Mouse (Mus musculus) heart, postnatal 10 days (tissue): ENCODE results near the gene Rbm8a. TPM values are rescaled to one million over a fixed set of nuclear protein-coding genes. Genes with fewer than 3 reads are reported as not detected.
"Not testable (repeated sequence)": the region's sequence is repeated elsewhere in the genome, so short reads cannot be mapped to it uniquely, and the experiment has no call there.

Experiments
- DNase-seq, 2 experiments: peaks; one replicate each; pipeline ENCODE4 v3.0.0; 2021
- intact Hi-C: fragments of 180-260 bp; cut with DNase I; formaldehyde crosslinking; loops from one replicate; pipeline ENCODE4 v1.15.1; 2025
- total RNA-seq, 2 experiments: library from RNA; stranded (reverse); gene quantifications; 2 replicates each; pipeline ENCODE4 v1.2.3; 2021

The Rbm8a gene
- total RNA-seq, 2 experiments from 2014 or later: 47.9 to 55.9 TPM

DNA sequence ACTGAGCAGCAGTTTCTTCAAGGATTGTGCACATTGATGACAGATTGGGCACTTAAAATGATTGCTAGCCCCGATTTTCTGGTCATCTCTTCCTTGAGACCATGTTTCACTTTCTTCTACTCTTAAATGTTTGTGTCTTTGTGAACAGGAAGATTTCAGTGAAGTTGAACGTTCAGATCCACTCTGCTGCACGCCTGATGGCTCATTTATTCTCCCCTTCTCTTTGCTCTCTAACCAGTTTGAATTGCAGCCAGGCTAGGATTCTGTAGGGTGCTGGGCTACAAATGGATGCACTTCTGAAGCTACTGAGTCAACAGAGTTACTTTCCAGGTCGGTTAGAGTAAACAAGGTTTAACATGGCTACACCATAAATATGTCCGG lies 27.0 kb upstream of the Rbm8a start:
- no peak for DNase-seq
- intact Hi-C loops: loop anchor here (2.0 kb wide), 1 partner anchor 32 kb away; the partner anchor contains the start of genes Gm42957 and Pex11b

DNA sequence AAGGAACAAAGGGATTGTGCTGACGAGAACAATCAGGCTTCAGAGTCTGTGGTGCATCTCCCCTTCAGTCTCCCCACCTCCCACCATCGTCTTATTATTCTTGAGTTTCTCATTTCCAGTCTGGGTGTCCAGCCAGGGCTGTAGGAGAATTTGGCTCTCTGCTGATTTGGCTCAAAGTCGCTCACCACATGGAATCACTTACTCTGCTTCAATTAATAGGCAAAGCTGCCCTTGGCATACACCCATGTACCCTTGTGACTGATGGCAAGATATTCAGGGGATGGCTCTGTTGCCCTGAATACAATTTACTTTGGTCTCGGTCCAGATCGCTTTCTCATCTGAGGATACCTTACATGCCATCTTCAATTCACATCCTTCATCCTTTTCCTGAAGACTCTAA lies 26.4 kb upstream of the Rbm8a start:
- intact Hi-C loops: loop anchor here (2.0 kb wide), 1 partner anchor 31 kb away; the partner anchor contains the start of genes Gm42957 and Pex11b
- peak; percentile 46 to 53 for DNase-seq

DNA sequence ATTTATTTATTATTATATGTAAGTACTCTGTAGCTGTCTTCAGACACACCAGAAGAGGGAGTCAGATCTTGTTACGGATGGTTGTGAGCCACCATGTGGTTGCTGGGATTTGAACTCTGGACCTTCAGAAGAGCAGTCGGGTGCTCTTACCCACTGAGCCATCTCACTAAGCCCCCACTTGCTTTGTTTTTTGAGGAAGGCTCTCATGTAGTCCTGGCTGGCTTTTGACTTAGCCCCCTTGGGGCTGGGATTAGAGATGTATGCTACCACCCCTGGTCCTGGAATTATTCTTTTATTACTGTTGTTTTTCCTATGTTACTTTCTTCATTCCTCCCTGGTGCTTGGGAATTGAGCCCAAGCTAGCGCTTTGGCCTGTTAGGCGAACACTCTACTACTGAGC lies 23.7 kb upstream of the Rbm8a start:
- intact Hi-C loops, DNase-seq: not testable (repeated sequence)

DNA sequence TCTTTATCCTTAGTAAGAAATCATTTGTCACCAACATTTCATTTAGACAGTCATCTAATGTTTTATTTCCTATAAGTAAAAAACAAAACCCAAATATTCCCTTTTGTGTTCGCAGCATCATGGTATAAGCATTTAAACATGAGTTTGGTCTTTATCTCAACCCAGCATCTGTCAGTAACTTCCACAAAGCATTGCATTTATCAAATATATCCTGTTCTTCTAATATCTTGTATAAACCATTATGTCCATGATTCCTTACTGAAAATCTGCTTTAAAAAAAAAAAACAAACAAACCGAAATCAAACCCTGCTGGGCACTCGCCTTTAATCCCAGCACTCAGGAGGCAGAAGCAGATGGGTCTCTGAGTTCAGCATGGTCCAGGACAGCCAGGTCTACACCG lies 23.1 kb upstream of the Rbm8a start:
- intact Hi-C loops: no loop called here
- DNase-seq: no peak

DNA sequence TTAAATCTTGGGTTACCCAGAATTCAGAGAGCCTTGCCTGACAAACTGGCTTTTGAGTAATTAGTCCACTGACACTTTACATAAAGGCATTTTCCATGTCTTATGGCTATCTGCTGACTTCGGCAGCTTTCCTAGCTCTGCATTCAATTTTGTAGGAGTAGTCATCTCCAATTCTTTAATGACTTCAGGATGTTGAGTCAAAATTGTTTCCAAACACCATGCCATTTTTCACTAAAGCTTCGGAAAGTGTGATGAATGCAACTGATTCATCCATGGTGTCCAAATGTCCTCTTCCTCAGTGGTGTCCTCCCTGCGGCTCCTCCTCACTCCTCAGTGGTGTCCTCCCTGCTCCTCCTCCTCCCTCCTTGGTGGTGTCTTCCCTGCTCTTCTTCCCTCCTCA lies 11.8 kb upstream of the Rbm8a start:
- DNase-seq: no peak
- intact Hi-C loops: no loop called here

DNA sequence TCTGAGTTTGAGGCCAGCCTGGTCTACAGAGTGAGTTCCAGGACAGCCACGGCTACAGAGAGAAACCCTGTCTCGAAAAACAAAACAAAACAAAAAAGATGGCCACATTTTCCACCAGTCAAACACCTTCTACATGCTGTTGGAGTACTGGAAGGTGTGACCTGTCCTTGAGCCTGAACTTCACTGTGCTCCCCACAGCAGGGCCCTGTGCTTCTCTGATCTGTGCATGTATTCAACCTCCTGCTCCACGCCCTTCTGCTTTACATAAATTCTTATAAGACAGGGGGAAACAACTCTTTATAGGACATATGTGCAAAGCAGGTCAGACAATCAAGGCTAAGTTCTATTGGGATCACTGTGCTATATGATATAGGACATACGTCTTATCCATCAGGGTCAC lies 6.5 kb upstream of the Rbm8a start:
- DNase-seq: no peak
- intact Hi-C loops: no loop called here

DNA sequence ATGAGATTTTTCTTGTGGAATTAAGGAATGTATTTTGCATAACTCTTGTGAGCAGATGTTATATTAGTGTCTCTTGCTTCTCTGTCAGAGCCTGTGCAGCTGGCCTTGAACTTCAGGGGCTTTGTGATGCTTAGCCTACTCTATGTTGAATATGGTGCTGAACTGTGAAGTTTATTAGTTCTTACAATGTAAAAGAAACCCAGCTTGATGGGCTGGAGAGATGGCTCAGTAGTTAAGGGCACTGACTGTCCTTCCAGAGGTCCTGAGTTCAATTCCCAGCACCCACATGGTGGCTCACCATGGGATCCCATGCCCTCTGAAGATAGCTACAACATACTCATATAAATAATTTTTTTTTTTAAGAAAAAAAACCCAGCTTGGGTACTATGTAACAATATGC lies 2.3 kb downstream of the Rbm8a start:
- DNase-seq: no peak
- intact Hi-C loops: no loop called here

DNA sequence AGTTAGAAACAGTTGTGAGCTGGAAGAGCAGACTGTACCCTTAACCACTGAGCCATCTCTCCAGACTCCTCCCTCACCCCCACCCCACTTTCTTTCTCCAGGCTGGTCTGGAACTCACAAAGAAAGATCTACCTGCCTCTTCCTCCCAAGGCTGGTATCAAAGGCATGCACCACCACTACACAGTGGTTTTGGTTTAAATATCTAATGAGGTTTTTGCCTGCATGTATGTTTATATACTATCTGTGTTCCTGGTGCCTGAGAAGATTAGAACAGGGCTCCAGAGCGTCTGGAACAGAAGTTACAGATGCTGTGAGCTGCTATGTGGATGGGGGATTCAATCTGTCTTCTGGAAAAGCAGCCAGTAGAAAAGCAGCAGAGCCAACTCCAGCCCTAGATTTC lies 4.3 kb downstream of the Rbm8a start:
- intact Hi-C loops: loop anchor here (2.0 kb wide), 1 partner anchor 31 kb away; no protein-coding TSS in a partner anchor
- no peak for DNase-seq

DNA sequence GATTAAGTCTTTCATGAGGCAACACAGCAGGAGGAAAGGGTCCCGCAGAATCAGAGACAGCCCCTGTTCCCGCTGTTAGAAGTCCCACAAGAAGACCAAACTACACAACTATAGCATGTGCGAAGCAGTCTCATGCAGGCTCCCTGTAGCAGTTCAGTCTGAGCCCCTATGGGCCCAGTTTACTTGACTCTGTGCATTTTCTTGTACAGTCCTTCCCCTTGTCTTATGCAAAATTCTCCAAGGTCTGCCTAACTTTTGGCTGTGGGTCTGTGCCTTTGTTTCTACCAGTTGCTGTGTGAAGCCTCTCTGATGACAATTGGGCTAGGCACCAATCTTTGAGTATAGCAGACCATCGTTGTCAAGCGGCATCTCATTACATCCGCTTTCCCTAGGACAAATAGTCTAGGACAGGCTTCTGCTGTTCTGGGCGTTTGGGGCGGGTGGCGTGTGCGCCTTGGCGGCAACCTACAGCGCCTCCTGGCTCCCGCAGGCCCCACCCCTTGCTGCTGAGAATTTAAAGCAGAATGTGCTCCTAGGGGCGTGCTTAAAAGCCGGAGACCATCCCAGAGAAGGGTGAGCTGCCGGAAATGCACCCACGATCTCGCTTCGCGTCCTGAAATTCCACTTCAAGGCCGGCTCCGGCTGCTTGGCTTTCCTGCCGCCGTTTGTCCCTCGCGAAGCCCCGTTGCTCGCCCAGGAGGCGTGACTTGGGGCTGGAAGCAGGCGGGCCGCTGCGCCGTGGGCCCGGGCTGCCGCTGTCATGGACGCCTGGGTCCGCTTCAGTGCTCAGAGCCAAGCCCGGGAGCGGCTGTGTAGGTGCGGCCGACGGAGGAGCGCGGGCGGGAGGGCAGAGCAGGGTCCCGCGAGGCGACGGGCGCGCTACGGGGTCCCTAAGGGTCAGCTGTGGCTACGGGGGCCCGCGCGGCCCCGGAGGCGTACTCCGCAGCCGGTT lies 5.5 kb downstream of the Rbm8a start, which contains the start of the genes Pex11b and Gm42957:
Pex11b (plus strand) TSS at position 449 of the 952 bp plus-strand sequence.
Gm42957 (plus strand) TSS at position 547 of the 952 bp plus-strand sequence.
- intact Hi-C loops: loop anchor here (2.0 to 5.0 kb wide), 2 partner anchors 32 to 62 kb away; partner anchors contain the start of gene Pias3
- peak; percentile 94 for DNase-seq

DNA sequence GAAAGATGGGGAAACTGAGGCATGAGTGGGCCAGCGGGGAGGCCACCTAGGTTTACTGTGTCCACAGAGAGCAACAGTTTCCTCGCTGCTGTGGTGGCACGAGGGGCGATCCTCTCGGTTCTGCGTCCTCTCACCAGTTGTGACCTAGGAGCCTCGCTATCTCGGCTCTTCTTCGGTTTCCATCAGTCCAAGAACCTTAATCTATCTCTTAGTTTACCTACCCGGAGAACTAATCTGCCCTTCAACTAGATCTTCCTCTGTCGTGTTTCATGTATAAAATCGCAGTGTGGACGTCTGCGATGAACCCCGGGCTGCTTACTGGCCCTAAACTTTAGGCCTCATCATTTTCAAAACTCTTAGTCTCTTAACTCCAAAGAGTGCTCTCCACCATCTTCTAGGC lies 6.2 kb downstream of the Rbm8a start:
- intact Hi-C loops: loop anchor here (2.0 to 5.0 kb wide), 2 partner anchors 33 to 61 kb away; partner anchors contain the start of gene Pias3
- DNase-seq: no peak

DNA sequence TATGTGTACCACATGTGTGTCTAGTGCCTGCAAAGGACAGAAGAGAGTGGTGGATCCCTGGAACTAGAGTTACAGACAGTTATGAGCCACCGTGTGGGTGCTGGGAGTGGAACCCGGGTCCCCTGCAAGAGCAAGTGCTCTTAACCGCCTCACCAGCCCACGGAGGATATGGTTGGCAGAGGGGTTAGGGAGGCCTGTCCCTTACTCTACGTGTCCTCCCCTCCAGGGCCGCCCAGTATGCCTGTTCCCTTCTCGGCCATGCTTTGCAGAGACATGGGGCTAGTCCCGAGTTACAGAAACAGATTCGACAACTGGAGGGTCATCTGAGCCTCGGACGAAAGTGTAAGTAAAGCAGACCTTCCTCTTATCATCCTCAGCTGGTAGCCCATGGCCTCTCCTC lies 6.7 kb downstream of the Rbm8a start:
- no peak for DNase-seq
- intact Hi-C loops: loop anchor here (5.0 kb wide), 1 partner anchor 61 kb away; the partner anchor contains the start of gene Pias3

DNA sequence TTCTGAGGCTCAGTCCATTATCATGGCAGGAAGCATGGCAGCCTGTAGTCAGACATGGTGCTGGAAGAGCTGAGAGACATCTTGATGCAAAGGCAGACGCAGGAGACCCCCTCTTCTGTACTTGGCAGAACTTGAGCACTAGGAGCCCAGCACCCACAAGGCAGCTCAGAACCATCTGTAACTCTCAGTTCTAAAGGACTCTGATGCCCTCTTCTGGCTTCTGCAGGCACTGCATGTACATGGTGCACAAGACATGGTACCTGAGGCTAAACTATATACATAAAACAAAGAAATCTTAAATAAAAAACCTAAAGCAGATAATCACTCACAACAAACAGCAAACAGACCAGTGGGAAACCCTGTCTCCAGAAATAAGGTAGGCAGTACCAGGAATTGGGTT lies 9.5 kb downstream of the Rbm8a start:
- intact Hi-C loops: loop anchor here (2.0 to 5.0 kb wide), 3 partner anchors 58 to 92 kb away; partner anchors contain the start of gene Pias3
- peak; percentile 57 to 71 for DNase-seq

DNA sequence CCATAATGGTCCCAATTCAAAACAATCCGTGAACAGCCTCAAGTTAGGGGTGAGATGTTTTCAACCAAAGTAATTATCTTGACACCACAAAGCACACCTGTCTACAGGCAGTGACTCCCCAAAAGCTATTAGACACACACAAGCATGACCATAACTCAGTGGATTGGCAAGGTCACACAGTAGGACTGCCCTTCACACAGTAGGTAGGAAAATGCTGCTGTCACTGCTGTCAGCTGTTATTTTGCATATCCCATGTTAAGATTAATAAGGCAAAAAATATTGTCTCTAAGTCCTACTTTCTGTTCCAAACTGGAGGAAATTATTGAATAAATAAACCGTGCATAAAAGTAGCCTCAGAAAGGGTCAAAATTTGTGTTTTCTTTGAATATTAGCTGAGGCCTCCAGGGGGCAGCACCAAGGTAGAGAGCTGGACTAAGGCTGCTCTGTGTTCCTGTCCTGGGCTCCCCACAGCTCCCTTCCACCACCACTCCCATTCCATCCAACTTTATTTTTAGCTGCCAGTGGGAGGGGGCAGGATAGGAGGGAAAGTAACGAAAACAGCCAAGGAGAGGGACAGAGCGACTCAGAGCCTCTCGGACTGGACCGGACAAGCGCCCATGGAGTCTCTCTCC lies 15.4 kb downstream of the Rbm8a start, which contains the start of gene Itga10:
Itga10 (plus strand) TSS at position 567 of the 632 bp plus-strand sequence.
- intact Hi-C loops: loop anchor here (2.0 kb wide), 1 partner anchor 18 kb away; no protein-coding TSS in a partner anchor
- DNase-seq: peak; percentile 52 to 73

DNA sequence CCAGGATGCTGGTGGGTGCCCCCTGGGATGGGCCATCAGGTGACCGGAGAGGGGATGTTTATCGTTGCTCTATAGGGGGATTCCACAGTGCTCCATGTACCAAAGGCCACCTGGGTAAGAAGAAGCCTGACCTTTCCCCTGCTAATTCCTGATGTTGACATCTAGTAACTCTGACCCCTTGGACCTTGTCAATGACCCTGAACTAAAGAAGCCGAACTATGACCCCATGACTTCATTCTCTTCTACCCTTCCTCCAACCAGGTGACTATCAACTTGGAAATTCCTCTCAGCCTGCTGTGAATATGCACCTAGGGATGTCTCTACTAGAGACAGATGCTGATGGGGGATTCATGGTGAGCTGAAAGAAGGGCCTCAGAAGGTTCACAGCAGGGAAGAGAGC lies 17.6 kb downstream of the Rbm8a start:
- intact Hi-C loops: no loop called here
- DNase-seq: no peak

DNA sequence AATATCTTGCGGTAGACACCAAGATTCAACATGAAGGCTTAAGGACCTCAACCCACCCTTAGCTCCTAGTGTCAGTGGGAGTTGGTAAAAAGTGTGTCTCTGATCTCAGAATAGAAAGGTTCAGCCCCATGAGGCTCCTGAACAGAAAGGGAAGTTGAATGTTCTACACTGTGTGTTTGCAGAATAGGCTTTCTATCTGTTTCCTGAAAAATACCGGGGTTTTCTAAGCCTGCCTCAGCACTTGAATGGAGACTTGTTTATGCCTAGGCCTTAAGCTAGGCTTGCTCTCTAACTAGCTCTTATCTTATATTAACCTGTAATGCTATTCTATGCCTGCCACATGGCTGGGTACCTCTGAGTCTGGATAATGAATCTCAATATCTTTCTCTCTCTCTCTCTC lies 31.2 kb downstream of the Rbm8a start:
- intact Hi-C loops: no loop called here

DNA sequence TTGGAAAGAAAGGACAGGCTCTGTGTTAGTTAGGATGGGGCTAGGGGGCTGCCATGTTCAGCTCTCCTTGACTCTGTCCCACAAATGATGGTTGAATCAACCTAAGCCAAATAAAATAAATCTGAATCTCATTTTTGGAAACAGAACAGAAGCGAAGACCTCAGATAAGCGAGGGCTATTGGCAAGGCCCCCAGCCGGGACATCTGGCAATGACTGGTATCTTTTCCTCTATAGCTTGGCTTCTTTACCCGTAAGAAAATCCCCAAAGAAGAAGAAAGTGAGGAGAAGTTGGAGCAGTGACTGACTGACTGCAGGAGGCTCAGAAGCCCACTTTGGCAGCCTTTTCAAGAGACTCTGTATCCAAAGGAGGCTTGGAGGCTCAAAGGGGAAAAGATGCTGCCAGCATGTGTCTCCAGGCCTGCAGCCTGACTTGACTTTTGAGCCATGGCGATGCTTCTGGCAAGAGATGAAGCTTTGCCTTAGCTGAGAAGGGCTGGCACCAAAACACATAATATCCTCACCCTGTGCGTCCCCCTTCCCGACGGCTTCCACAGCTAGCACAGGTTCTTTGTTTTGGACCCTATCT lies 33.1 kb downstream of the Rbm8a start:
- intact Hi-C loops: loop anchor here (2.0 kb wide), 2 partner anchors 18 to 116 kb away; partner anchors contain the start of gene Itga10
- DNase-seq: no peak

More for the DNA sequence above, 31.2 kb downstream of the Rbm8a start:
- no peak for DNase-seq

DNA sequence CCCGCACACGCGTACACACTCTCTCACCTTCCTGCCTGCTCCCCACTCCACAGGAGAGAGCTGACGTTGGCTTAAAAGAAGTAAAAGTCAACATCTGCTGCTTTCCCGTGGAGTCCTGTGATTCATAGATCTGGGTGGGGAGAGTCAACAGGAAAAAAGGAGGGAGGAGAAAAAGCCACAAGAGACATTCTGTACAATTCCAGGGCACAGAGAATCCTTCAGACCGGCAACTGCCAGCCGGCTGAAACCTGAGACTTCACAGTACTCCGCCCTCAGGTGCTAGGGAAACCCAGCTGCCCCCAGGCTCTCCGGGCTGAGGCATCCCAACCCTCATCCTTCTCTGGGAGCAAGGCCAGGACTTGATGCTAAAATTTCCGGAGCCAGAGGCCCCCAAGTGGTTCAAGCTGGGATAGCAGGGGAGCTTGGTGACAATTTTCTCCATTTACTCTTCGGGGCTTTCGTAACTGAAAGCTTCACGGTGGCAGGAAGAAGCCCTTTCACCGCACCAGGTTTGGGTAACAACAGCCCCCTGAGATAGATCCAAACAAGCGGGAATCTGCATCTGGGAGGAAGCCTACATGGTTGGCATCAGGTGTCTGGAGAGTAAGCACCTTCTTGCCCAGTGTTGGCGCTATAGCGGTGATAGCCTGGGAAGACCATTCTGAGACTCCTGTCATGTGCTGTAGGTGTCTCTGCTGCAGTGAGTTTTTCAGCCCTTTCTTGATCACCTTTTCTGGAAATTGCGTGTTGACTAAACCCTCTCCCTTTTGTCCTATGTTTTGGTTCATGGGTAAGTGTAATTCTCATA lies 33.9 kb downstream of the Rbm8a start:
- intact Hi-C loops: loop anchor here (2.0 kb wide), 2 partner anchors 19 to 117 kb away; partner anchors contain the start of gene Itga10
- DNase-seq: peak; percentile 89 to 95

DNA sequence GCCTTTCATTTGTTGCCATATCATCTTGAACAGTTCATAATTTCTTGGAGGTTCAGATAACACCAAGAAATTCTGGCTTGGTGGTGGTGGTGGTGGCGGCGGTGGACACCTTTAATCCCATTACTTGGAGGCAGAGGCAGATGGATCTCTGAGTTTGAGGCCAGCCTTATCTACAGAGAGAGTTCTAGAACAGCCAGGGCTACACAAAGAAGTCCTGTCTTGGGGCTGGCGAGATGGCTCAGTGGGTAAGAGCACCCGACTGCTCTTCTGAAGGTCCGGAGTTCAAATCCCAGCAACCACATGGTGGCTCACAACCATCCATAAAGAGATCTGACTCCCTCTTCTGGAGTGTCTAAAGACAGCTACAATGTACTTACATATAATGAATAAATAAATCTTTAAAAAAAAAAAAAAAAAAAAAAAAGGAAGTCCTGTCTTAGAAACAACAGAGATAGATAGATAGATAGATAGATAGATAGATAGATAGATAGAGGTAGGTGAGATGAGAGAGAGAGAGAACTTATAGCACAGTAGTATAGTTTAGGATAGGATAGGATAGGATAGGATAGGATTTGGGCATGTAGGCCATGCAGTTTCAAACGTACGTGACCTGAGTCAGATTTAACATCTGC lies 36.1 kb downstream of the Rbm8a start:
- intact Hi-C loops: loop anchor here (5.0 kb wide), 1 partner anchor 41 kb away; the partner anchor contains the start of gene Nudt17

DNA sequence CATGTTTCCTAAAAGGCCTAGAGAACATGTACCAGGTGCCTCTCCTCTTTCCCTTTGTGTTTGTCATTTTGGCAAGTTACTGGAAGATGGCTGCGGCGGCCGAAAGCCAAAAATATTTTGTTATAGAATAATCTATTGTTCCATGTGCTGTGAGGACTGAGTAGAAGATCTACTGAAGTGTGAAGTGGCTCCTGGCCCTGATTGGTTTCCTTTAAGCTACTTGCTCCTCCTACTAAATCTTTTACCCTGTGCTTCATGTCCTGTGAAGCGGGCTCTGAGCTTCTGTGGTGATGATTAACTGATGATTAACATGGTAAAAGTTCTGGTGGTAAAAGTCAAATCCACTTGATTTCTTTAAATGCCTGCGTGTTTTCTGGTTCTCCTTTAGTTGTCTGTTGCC lies 37.2 kb downstream of the Rbm8a start:
- DNase-seq: no peak
- intact Hi-C loops: loop anchor here (5.0 kb wide), 1 partner anchor 40 kb away; the partner anchor contains the start of gene Nudt17

More for the DNA sequence above, 36.1 kb downstream of the Rbm8a start:
- DNase-seq: not testable (repeated sequence)
